Mouse (Mus musculus): ENCODE measurements around the gene Opalin.

DNA sequence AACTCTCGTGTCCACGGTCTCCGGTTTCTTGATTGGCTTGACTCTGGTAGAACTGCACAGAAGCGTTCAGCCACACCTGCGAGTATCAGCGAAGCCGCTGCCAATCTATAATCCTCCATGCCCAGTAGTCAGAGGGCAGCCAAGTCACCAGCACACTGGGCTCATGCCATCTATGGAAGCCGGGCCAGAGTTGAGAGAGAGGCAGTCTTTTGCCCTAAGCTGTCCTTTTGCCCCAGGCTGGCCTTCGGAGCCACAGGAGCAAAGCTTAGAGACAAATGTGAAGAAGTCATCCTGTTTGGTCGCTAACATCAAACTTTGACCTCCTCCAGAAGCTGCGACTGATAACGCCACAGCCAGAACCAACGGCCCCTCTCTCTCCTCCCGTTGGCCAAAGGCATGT lies 6.7 kb upstream of the Opalin start:
- TF ChIP-seq CTCF (IDR thresholded peaks at IDR 0.05; ENCODE audit: extremely low read depth, insufficient read depth, low read length) (no peak), POLR2A (IDR thresholded peaks at IDR 0.05; ENCODE audit: extremely low read depth, insufficient read depth, low read length) (no peak)
